Mouse (Mus musculus): Measurements from ENCODE around the gene Mpz. TPM values are rescaled to one million over a fixed set of nuclear protein-coding genes. Genes with fewer than 3 reads are reported as not detected.

Gene Mpz
- total and polyA plus RNA-seq, 3 experiments, result 0.49 to 1.7 (median 1.5) TPM

GRCm38 (mm10) chr1:171187851-171188700 lies 37.6 kb downstream of the Mpz start:
- no peak for DNase-seq

- peak; percentile 38 for DNase-seq
These were observed 38.5 kb downstream of the Mpz start for GRCm38 (mm10) chr1:171189046-171189445.

GRCm38 (mm10) chr1:171189476-171190114 lies 39.1 kb downstream of the Mpz start:
- DNase-seq, result peak; percentile 28

GRCm38 (mm10) chr1:171190832-171191231 lies 40.3 kb downstream of the Mpz start:
- no peak for DNase-seq

GRCm38 (mm10) chr1:171192283-171192682 lies 41.8 kb downstream of the Mpz start:
- DNase-seq, result peak; percentile 30

DNA sequence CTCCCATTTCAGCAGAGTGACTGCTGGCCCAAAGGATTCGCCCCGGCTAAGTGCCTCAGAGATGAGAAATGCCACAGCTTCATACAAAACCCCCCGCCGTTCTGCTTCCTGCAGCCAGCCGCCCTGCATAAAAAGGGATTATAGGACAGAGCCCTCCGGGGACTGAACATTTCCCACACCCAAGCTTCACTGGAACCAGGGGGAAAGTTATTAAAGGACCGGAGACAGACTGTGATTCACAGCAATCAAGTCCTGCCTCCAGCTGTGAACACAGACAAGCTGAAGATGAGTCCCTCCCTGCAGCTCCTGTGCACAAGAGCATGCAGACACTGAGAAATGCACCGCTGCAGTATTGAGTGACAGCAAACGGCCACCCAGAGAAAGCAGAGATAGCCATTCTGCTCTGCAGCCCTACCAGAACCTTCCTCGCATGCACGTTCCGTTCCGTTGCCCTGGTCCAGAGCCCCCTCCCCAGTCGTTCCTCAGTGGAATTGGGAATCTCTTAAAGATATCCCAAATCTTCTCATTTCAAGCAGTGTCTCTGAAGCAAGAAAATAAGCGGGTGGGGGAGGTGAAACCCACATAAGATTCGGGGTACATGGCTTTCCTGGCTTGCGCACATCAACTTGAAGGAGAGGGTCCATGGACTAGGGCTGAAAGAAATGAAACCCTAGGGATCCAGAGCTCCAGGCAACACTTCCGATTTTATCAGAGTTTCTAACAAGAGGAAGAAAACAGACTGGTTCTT lies 42.8 kb downstream of the Mpz start:
- DNase-seq, result peak; percentile 41

DNA sequence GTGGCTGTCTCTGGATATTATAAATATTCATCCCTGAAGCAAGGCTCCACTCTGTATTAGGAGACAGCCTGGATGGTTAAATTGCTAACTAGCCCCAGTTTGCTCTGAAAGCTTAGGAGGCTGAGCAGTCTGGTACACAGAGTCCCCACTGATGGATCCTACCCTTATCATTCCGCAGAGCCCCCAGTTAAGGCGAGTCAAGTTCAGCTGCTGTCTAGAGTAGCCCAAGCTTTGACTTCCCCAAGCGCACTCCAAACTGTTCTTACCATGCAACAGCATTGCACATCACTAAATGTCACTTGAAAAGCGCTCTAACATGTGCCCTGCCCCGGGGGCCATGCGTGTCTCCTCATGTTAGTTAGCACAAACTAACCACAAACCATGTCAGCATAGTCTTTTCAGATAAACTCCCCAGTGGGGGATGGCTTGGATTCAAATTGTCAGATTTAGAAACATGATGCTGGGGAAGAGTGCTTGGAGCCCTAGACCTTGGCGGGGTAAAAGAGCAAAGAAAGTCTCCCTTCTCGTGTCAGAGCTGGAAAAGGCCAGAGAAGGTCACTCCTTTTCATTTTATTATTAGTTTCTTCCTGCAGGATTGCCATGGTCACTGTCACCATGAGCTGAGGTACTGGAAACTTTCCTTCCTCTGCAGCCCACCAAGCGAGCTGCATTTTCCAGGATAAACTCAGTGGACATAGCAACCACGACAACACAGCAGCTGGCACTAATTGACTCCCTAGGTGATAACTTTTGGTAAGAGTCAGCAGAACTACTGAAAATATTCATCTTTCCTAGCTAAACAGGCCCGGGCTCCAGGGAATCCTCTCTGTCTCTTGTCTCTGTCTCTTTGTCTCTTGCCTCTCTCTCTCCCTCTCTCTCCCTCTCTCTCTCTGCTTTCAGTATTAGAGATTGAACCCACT lies 43.7 kb downstream of the Mpz start:
- DNase-seq, result no peak

DNA sequence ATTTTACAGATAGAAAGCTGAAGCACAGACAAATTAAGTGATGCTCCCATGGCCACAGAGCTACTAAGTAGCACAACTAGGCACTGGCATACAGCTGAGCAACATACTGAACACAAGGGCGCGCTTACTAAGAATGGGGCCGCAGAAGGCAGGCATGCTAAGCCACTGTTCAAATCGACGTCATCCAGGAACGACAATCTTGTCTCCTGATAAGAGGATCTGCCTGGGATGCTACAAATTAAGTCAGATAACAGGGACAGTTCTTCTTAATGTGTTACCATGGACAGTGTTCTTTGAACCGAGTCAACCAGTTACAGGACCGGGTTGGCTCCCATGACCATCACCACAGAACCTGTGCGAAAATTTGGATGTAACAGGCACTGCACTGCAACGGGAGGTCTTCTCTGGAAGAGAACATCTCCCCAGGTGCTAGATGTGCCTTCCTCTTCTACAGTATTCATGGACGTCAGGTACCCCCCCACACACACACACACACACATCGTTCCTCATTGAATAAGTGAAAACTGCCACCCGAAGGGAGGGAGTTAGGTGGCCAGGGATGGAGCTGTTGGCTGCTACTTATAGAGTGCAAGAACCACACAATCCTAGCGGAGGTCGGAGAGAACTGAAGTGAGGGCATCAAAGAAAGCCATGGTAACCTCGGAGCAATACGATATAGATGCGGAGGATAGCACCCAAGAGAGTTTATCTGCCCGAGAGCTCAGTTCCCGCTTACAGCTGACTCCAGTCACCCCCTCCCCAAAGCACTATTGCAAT lies 44.7 kb downstream of the Mpz start:
- peak; percentile 23 for DNase-seq

DNA sequence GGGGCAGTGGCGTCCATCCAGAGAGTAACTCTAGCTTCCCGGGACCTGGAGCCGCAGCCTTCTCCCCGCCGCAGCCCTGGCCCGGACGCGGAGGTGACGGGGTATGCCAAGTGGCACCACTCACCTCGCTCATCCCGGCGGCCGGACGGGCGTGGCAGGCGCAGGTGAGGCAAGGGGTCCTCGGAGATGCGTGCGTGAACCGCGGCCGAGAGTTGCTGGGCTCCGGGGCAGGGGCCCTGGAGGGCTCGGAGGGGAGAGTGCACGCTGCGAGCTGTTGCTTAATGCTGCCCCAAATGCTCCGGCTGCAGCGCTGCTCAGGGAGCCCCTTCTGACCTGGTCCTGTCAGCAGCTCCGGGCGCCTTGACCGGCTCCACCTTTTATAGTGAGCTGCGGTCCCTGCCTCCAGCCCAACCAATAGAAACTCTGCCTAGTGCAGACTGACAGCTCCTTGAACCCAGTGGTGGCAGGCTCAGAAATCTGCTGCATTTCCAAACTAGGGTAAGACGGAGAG lies 45.4 kb downstream of the Mpz start, which contains the start of gene Pcp4l1:
TSS of gene Pcp4l1 (minus strand) at position 382 of the 511 bp plus-strand sequence.
- peak; percentile 77 for DNase-seq

DNA sequence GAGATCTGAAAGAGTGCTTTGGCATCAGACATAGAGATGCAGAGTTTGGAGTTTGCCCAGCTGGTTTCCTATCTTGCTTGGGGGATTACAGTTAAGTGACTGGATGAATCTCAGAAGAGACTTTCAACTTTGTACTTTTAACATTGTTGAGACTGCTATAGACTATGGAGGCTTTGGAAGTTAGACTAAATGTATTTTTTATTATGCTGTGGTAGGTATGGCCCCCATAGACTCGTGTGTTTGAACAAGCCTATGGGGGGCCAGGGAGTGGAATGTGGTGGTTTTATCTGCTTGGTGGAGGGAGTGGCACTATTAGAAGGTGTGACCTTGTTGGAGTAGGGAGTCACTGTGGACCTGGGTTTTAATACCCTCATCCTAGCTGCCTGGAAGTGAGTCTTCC lies 49.0 kb downstream of the Mpz start:
- no peak for DNase-seq

- no peak for DNase-seq
These were observed 50.3 kb downstream of the Mpz start for GRCm38 (mm10) chr1:171200769-171201168.

DNA sequence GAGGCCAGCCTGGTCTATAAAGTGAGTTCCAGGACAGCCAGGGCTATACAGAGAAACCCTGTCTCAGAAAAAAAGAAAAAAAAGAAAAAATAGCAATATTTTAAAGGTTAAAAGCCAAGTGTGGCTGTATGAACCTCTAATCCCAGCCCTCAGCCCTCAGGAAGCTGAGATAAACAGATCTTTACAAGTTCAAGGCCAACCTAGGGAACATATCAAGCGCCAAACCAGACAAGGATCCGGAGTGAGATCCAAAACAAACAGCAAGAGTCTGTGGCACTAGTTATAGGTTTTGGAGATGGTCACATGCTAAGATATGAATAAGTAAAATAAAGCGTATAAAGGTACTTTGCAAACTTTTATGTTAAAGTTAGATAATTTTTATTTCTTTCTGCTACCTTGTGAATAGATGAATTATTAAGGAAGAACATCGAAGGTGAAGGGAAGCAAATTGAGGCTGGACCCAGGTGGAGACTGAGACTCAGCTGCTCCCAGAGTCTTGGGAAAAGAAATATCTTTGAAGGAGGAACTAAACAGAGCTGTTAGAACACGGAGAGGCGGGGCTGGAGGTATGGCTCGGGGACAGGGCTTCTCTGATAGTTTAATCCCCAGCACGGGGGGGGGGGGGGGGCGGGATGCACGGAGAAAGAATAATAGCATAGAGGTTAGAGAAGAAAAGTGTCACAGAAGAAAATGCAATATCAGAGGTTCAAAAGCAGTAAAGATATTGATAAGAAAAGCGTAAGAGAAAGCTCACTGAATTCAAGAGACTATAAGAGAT lies 53.1 kb downstream of the Mpz start:
- DNase-seq, result no peak

DNA sequence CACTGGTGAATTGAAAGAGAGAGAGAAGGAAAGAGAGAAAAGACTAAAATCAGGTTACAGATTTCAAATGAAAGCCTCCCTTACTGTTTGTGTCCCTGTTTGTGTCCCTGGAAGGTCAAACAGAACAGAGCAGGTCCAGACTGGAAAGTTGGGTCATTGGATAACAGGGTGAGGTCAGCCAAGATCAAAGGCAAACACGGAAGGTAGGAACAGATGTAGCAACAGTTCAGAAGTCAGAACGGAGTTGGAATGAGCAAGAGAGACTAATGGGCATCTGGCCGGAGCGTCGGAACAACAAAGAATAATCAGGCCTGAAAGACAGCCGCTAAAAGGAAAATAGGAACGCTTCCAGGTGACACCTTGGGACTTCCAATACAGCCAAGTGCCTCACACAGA lies 53.7 kb downstream of the Mpz start:
- no peak for DNase-seq

- no peak for DNase-seq
These were observed 55.4 kb downstream of the Mpz start for GRCm38 (mm10) chr1:171205704-171206493.

- DNase-seq, result no peak
These were observed 58.9 kb downstream of the Mpz start for GRCm38 (mm10) chr1:171209409-171209808.

Measured in adrenal gland, adult 2 months (tissue).